Mouse (Mus musculus) hindbrain, embryonic 12.5 days (tissue): ENCODE measurements at regions not wholly inside any gene's neighbourhood (a gene's known extent, or its start where the extent isn't known, plus 50 kb on each side); places are given as distances from the start of the nearest gene placed in this dataset.

Source experiments
- ATAC-seq: fragments of 200-750 bp; cut with Nextera tagmentation; 2 replicates; pipeline ENCODE4 v1.8.0; 2017; ENCODE audit warnings: moderate TSS enrichment; ENCODE audit not compliant: low FRiP score
- H3K27ac ChIP-seq: fragments of 300-500 bp; sonication (generic); 2 replicates; pipeline ENCODE4 v1.5.1; 2016; ENCODE audit warnings: mild to moderate bottlenecking
- H3K27me3 ChIP-seq: fragments of 300-500 bp; sonication (generic); 2 replicates; pipeline ENCODE4 v1.6.1; 2016; ENCODE audit warnings: mild to moderate bottlenecking
- H3K36me3 ChIP-seq: fragments of 300-500 bp; sonication (generic); 2 replicates; pipeline ENCODE4 v1.6.1; 2016; ENCODE audit warnings: mild to moderate bottlenecking
- H3K4me1 ChIP-seq: fragments of 300-500 bp; sonication (generic); 2 replicates; pipeline ENCODE4 v1.6.1; 2016
- H3K4me2 ChIP-seq: fragments of 300-500 bp; sonication (generic); replicated peaks from 2 replicates; pipeline ENCODE4 v1.6.1; 2016; ENCODE audit warnings: mild to moderate bottlenecking
- H3K4me3 ChIP-seq: fragments of 300-500 bp; sonication (generic); 2 replicates; pipeline ENCODE4 v1.5.1; 2016; ENCODE audit warnings: mild to moderate bottlenecking
- H3K9ac ChIP-seq: fragments of 300-500 bp; sonication (generic); 2 replicates; pipeline ENCODE4 v1.6.1; 2016; ENCODE audit warnings: mild to moderate bottlenecking, moderate library complexity
- H3K9me3 ChIP-seq: fragments of 300-500 bp; sonication (generic); replicated peaks from 2 replicates; pipeline ENCODE4 v1.6.1; 2016; ENCODE audit warnings: mild to moderate bottlenecking
- WGBS: fragments of 180-500 bp; shearing (Covaris S2); methylation state at CpG from one replicate; pipeline ENCODE4 v1.1.7; 2016; 5-methylcytosine and 5-hydroxymethylcytosine counted together

GRCm38 (mm10) chr14:81037635-81038034, 1053.8 kb downstream of the Olfm4 start:
- 62% methylated on average over 2 of the region's 2 CpGs for WGBS
- no peaks in the 10 kb centered on the region for H3K36me3 ChIP-seq
- no peak for ATAC-seq
- no peak overlapping the region for H3K4me2 ChIP-seq
- H3K9ac ChIP-seq, result no peak overlapping the region
- no peaks in the 10 kb centered on the region for H3K27me3 ChIP-seq
- no peaks in the 10 kb centered on the region for H3K4me1 ChIP-seq
- H3K27ac ChIP-seq, result no peak overlapping the region
- H3K4me3 ChIP-seq, result no peak overlapping the region
- H3K9me3 ChIP-seq, result no peaks in the 10 kb centered on the region

- Histone ChIP-seq H3K4me2 (no peak overlapping the region), H3K4me1 (no peaks in the 10 kb centered on the region), H3K27me3 (no peaks in the 10 kb centered on the region), H3K27ac (no peak overlapping the region), H3K36me3 (no peaks in the 10 kb centered on the region), H3K9me3 (no peaks in the 10 kb centered on the region), H3K4me3 (no peak overlapping the region), H3K9ac (no peak overlapping the region)
- WGBS, result 85% methylated on average over 3 of the region's 3 CpGs
- no peak for ATAC-seq
Measured at GRCm38 (mm10) chr14:81038045-81038444, 1054.2 kb downstream of the Olfm4 start.
